Mouse (Mus musculus): ENCODE measurements around the gene Fam20a. TPM values are rescaled to one million over a fixed set of nuclear protein-coding genes. Genes with fewer than 3 reads are reported as not detected.

Gene Fam20a
- 10 to 100 TPM; 17.1 to 19.1 TPM for total RNA-seq (2021)
- long read RNA-seq, experiment 1, transcript Fam20a-201 (11 exons, 2,541 nt), result major isoform, 12 of 19 reads
- long read RNA-seq, experiment 1, partial matches to known transcripts, result 2 of 19 reads
- long read RNA-seq, experiment 1, other reads (novel, unspliced or antisense), result 5 of 19 reads
- long read RNA-seq, experiment 2, transcript Fam20a-201 (11 exons, 2,541 nt), result major isoform, 19 of 26 reads
- long read RNA-seq, experiment 2, partial matches to known transcripts, result 2 of 26 reads
- long read RNA-seq, experiment 2, other reads (novel, unspliced or antisense), result 5 of 26 reads

- intact Hi-C loops (cut with DNase I), result no loop called here
Measured at GRCm38 (mm10) chr11:109721781-109722446, at the start of gene Fam20a. TSS of gene Fam20a (minus strand) at chr11:109722279.

GRCm38 (mm10) chr11:109771381-109771780 lies 49.3 kb upstream of the Fam20a start:
- intact Hi-C loops (cut with DNase I), result no loop called here
- DNase-seq (ENCODE audit: low spot score in 2 of 2), result no peak

More at GRCm38 (mm10) chr11:109721781-109722446, at the start of gene Fam20a:
- DNase-seq (ENCODE audit: low spot score in 2 of 2), result peak; percentile 65 to 70

GRCm38 (mm10) chr11:109770185-109770584 lies 48.1 kb upstream of the Fam20a start:
- no peak for DNase-seq (ENCODE audit: low spot score in 2 of 2)

GRCm38 (mm10) chr11:109769091-109769490 lies 47.0 kb upstream of the Fam20a start:
- no peak for DNase-seq (ENCODE audit: low spot score in 2 of 2)
- intact Hi-C loops (cut with DNase I), result loop anchor here (5.0 kb wide), 1 partner anchor 58 kb away; the partner anchor contains the start of gene 1700012B07Rik

More at GRCm38 (mm10) chr11:109770185-109770584, 48.1 kb upstream of the Fam20a start:
- intact Hi-C loops (cut with DNase I), result no loop called here

GRCm38 (mm10) chr11:109760063-109760462 lies 38.0 kb upstream of the Fam20a start:
- intact Hi-C loops (cut with DNase I), result no loop called here

GRCm38 (mm10) chr11:109758616-109759215 lies 36.6 kb upstream of the Fam20a start:
- DNase-seq (ENCODE audit: low spot score in 2 of 2), result peak in 1 of 2 experiments; percentile 10
- intact Hi-C loops (cut with DNase I), result no loop called here

More at GRCm38 (mm10) chr11:109760063-109760462, 38.0 kb upstream of the Fam20a start:
- DNase-seq (ENCODE audit: low spot score in 2 of 2), result no peak

GRCm38 (mm10) chr11:109754105-109754602 lies 32.1 kb upstream of the Fam20a start:
- peak; percentile 28 to 33 for DNase-seq (ENCODE audit: low spot score in 2 of 2)
- intact Hi-C loops (cut with DNase I), result no loop called here

- intact Hi-C loops (cut with DNase I), result no loop called here
- no peak for DNase-seq (ENCODE audit: low spot score in 2 of 2)
Measured at GRCm38 (mm10) chr11:109751636-109752603, 29.8 kb upstream of the Fam20a start.

- intact Hi-C loops (cut with DNase I), result no loop called here
- no peak for DNase-seq (ENCODE audit: low spot score in 2 of 2)
Measured at GRCm38 (mm10) chr11:109745210-109745609, 23.1 kb upstream of the Fam20a start.

GRCm38 (mm10) chr11:109737967-109738366 lies 15.9 kb upstream of the Fam20a start:
- intact Hi-C loops (cut with DNase I), result no loop called here
- DNase-seq (ENCODE audit: low spot score in 2 of 2), result no peak

- intact Hi-C loops (cut with DNase I), result no loop called here
- DNase-seq (ENCODE audit: low spot score in 2 of 2), result no peak
Measured at GRCm38 (mm10) chr11:109736406-109736805, 14.3 kb upstream of the Fam20a start.

GRCm38 (mm10) chr11:109734341-109734740 lies 12.3 kb upstream of the Fam20a start:
- intact Hi-C loops (cut with DNase I), result no loop called here
- no peak for DNase-seq (ENCODE audit: low spot score in 2 of 2)

GRCm38 (mm10) chr11:109732726-109733438 lies 10.8 kb upstream of the Fam20a start:
- DNase-seq (ENCODE audit: low spot score in 2 of 2), result no peak
- intact Hi-C loops (cut with DNase I), result no loop called here

GRCm38 (mm10) chr11:109728371-109728770 lies 6.3 kb upstream of the Fam20a start:
- intact Hi-C loops (cut with DNase I), result no loop called here
- DNase-seq (ENCODE audit: low spot score in 2 of 2), result no peak

GRCm38 (mm10) chr11:109722711-109723110 lies 632 bp upstream of the Fam20a start:
- intact Hi-C loops (cut with DNase I), result no loop called here
- no peak for DNase-seq (ENCODE audit: low spot score in 2 of 2)

GRCm38 (mm10) chr11:109721320-109721780 lies 729 bp downstream of the Fam20a start:
- intact Hi-C loops (cut with DNase I), result no loop called here

GRCm38 (mm10) chr11:109720809-109721319 lies 1.2 kb downstream of the Fam20a start:
- intact Hi-C loops (cut with DNase I), result no loop called here
- no peak for DNase-seq (ENCODE audit: low spot score in 2 of 2)

More at GRCm38 (mm10) chr11:109721320-109721780, 729 bp downstream of the Fam20a start:
- DNase-seq (ENCODE audit: low spot score in 2 of 2), result no peak

- no peak for DNase-seq (ENCODE audit: low spot score in 2 of 2)
- intact Hi-C loops (cut with DNase I), result loop anchor here (5.0 to 10.0 kb wide), 2 partner anchors 42 to 85 kb away; no protein-coding TSS in a partner anchor
Measured at GRCm38 (mm10) chr11:109719399-109719798, 2.7 kb downstream of the Fam20a start.
